Mouse (Mus musculus): ENCODE data around the gene Polrmt.

- TF ChIP-seq POLR2A (IDR thresholded peaks at IDR 0.05; ENCODE audit: borderline replicate concordance, insufficient read depth, low read length) (no peak), CTCF (IDR thresholded peaks at IDR 0.05; ENCODE audit: borderline replicate concordance, insufficient read depth, low read depth, low read length) (no peak)
Observed at GRCm38 (mm10) chr10:79686691-79687090, 59.7 kb downstream of the Polrmt start.
